Mouse (Mus musculus) spleen, adult 2 months (tissue): ENCODE data around the gene Slit3.

Experiments used
- CTCF ChIP-seq: fragments of 200-500 bp; IDR thresholded peaks from 2 replicates; pipeline ENCODE4 v1.5.1; 2011; ENCODE audit warnings: mild to moderate bottlenecking, inconsistent platforms; ENCODE audit not compliant: insufficient read depth, insufficient read length, insufficient replicate concordance; ENCODE audit errors: extremely low read depth
- POLR2A ChIP-seq: fragments of 200-500 bp; IDR thresholded peaks from 2 replicates; pipeline ENCODE4 v1.6.1; 2011; ENCODE audit warnings: low read depth, low read length, inconsistent platforms

DNA sequence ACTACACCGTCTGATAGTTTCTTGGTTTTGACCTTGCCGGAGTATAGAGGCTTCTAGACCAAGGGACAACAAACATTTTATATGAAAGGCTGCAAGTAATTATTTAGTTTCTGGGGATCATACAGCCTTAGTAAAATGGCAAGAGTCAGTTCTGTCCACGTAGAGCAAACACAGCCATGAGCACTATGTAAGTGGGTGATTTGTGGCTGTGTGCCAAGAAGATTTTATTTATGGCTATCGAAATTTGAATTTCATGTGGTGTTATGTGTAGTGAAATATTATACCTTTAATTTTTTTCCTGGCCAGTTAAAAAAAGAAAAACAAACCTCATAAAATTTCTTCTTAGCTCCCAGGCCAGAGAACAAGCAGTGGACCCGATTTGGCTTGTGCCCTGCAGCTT is 33.4 kb downstream of the Slit3 start:
- TF ChIP-seq POLR2A (no peak), CTCF (no peak)
